Mouse (Mus musculus) kidney, adult 2 months (tissue): ENCODE measurements around the gene Phf8. TPM values are rescaled to one million over a fixed set of nuclear protein-coding genes. Genes with fewer than 3 reads are reported as not detected.
"Not testable (repeated sequence)": the region's sequence is repeated elsewhere in the genome, so short reads cannot be mapped to it uniquely, and the experiment has no call there.

Experiments used
- DNase-seq: peaks from one replicate; pipeline ENCODE4 v3.0.0; 2021
- H3K27ac ChIP-seq: fragments of 200-500 bp; 2 replicates; pipeline ENCODE4 v1.5.1; 2012; ENCODE audit warnings: low read depth, low read length, control low read depth, inconsistent platforms; ENCODE audit not compliant: insufficient read depth
- H3K27me3 ChIP-seq: fragments of 200-500 bp; replicated peaks from 2 replicates; pipeline ENCODE4 v1.6.1; 2012; ENCODE audit warnings: mild to moderate bottlenecking, moderate library complexity, low read length, inconsistent platforms; ENCODE audit not compliant: control insufficient read depth, insufficient read depth
- H3K36me3 ChIP-seq: fragments of 200-500 bp; 2 replicates; pipeline ENCODE4 v1.6.1; 2012; ENCODE audit warnings: mild to moderate bottlenecking, moderate library complexity, low read length, inconsistent platforms; ENCODE audit not compliant: control insufficient read depth, insufficient read depth
- H3K4me1 ChIP-seq: fragments of 200-500 bp; 2 replicates; pipeline ENCODE4 v1.6.1; 2011; ENCODE audit warnings: low read length; ENCODE audit not compliant: control insufficient read depth, insufficient read depth
- H3K4me3 ChIP-seq: fragments of 200-500 bp; 2 replicates; pipeline ENCODE4 v1.5.1; 2011; ENCODE audit warnings: mild to moderate bottlenecking, low read depth, low read length, control low read depth; ENCODE audit not compliant: insufficient read depth
- CTCF ChIP-seq: fragments of 200-500 bp; conservative IDR thresholded peaks from 2 replicates; pipeline ENCODE4 v1.5.1; 2011; ENCODE audit warnings: low read depth, mild to moderate bottlenecking, control low read depth, low read length, moderate library complexity, mixed read lengths; ENCODE audit not compliant: insufficient read depth, insufficient read length
- POLR2A ChIP-seq: fragments of 200-500 bp; IDR thresholded peaks from one replicate; pipeline ENCODE4 v1.6.1; 2011; ENCODE audit warnings: low read depth, low read length, control low read depth
- WGBS: fragments of 180-500 bp; shearing (Covaris S2); methylation state at CpG from one replicate; pipeline ENCODE4 v1.1.7; 2018; 5-methylcytosine and 5-hydroxymethylcytosine counted together
- polyA plus RNA-seq: library from polyadenylated mRNA; depleted of rRNA; stranded (reverse); fragments of >200 nt; gene quantifications from 2 replicates; pipeline ENCODE4 v1.2.3, GENCODE M21; 2012; rRNA removed

Gene Phf8
- polyA plus RNA-seq, result 8.7 and 9.3 TPM in 2 replicates

DNA sequence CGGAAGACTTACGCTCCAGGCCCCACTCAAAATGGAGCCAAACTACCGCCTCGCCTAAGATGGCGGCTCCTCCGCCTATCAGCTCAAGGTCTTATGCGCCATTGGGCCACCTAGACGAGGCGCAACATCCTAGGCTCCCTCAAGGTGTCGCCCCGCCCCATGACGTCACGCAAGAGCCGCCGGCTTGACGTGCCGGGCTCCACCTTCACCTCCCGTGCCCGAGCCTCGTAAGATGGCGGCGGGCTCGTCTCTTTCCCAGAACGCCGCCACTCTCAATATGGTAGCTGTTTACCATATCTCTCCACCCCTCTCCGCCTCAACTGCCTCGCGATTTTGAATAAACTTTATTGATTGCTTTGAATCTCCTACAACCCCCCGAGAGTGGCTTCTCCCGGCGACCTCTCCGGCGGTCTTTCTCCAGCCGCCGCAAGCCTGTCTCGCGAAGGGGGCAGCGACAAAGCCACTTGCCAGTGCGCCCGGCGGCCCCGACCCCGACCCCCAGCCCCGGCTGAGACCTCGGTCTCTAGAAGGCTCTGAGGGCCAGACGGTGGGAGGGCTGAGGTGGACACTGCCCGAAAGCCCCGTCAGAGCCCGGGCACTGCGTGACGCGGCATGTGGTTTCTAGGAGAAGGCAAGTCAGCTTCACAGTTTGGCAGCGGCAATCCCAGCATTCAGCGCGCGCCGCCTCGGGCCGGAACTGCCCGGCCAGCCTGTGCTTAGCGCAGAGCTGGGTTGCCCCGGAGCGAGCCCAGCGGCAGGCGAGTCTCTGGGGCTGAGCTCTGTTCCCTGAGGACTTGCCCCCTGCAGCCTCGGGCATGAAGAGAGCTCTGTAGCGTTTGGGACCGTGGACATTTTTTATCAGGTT lies at the start of gene Phf8:
Phf8 (plus strand) TSS at position 215 of the 865 bp plus-strand sequence.
- Histone ChIP-seq H3K36me3 (no peaks in the 10 kb centered on the region), H3K27me3 (no peaks in the 10 kb centered on the region), H3K4me3 (peak within 1 kb of the TSS; percentile 71), H3K4me1 (peaks cover 3% of the 10 kb centered on the region; the same call in 1 of the 2 replicates), H3K27ac (peak within 1 kb of the TSS; percentile 89)
- TF ChIP-seq CTCF (0 out of 2 replicates have a peak, but pooled peaks have one; percentile 5), POLR2A (peak; percentile 28)
- DNase-seq, result peak; percentile 97
- under 1% methylated on average over 66 of the region's 68 CpGs for WGBS

DNA sequence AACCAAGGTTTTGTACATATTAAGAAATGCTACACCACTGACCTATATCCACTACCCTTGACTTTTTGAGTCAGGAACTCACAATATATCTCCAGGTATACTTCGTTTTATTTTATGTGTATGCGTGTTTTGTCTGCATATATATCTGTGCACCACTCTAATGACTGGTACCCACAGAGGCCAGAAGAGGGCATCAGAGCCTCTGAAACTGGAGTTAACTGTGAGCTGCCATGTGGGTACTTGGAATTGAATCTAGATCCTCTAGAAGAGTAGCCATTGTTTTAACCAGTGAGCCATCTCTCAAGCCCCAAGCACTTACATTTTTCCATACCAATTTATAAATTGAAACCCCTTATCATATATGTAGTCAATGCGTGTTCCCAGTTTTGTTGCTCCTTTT lies 32.3 kb upstream of the Phf8 start:
- no peaks in the 10 kb centered on the region for H3K27me3 ChIP-seq
- H3K36me3 ChIP-seq, result no peaks in the 10 kb centered on the region
- DNase-seq, result no peak
- H3K4me1 ChIP-seq, result no peaks in the 10 kb centered on the region
- WGBS, result 91% methylated on average over 3 of the region's 3 CpGs
- TF ChIP-seq POLR2A (no peak), CTCF (peak; percentile 18; the same call in 1 of the 2 replicates)
- no peak overlapping the region for H3K4me3 ChIP-seq
- no peak overlapping the region for H3K27ac ChIP-seq

DNA sequence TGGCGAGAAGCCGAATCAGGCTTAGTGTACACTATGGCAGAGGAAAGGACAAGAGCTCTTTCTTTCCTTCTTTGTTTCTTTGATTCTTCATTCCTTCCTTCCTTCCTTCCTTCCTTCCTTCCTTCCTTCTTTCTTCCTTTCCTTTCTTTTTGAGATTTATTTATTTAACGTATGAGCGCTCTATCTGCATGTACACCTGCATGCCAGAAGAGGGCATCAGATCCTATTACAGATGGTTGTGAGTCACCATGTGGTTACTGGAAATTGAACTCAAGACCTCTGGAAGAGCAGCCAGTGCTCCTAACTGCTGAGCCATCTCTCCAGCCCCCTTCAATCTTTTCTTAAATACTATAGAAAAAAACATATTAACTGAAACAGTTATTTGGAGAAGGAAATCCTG lies 27.2 kb upstream of the Phf8 start:
- H3K36me3 ChIP-seq, H3K4me1 ChIP-seq, H3K4me3 ChIP-seq, H3K27me3 ChIP-seq, H3K27ac ChIP-seq, DNase-seq: not testable (repeated sequence)
- WGBS, result 97% methylated on average over 4 of the region's 4 CpGs

DNA sequence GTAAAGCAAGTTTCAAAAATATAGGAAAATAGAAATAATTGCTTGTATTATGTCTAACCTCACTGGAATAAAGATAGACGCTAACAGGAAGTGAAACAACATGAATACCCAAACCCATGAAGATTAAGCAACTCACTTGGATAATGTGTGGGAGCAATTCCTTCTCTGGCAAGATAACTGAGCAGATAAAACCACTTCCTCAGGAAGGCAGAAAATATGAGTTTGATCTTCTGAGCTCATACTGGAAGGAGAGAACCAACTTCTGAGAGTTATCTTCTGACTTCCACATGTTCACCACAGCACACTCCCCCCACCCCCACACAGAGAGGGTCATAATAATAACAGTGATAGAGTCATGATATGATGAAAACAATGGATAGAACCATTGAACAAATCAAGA lies 23.9 kb upstream of the Phf8 start:
- H3K36me3 ChIP-seq, result no peaks in the 10 kb centered on the region
- no peaks in the 10 kb centered on the region for H3K4me1 ChIP-seq
- no peaks in the 10 kb centered on the region for H3K27me3 ChIP-seq
- no peak overlapping the region for H3K27ac ChIP-seq
- no peak overlapping the region for H3K4me3 ChIP-seq
- 70% methylated on average over 1 of the region's 1 CpGs for WGBS
- no peak for DNase-seq
- TF ChIP-seq POLR2A (no peak), CTCF (no peak)

DNA sequence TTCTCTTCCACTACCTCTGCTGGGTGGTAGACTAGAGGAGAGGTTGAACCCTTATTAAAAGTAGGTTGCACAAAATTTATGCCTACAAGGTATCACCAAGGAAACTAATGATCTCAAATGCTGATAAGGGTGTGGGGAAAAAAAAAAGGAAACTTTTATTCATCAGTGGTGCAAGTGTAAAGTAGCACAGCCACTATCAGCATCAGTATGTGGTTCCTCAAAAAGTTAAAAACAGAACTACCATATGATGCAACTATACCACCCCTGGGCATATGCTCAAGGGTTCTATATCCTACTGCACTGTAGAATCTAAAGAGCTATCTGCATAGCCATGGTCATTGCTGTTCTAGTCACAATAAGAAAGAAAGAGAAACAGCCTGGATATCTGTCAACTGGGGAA lies 11.9 kb upstream of the Phf8 start:
- Histone ChIP-seq H3K27me3 (no peaks in the 10 kb centered on the region), H3K4me1 (no peaks in the 10 kb centered on the region), H3K36me3 (no peaks in the 10 kb centered on the region), H3K27ac (no peak overlapping the region), H3K4me3 (no peak overlapping the region)
- TF ChIP-seq POLR2A (no peak), CTCF (no peak)
- no peak for DNase-seq

DNA sequence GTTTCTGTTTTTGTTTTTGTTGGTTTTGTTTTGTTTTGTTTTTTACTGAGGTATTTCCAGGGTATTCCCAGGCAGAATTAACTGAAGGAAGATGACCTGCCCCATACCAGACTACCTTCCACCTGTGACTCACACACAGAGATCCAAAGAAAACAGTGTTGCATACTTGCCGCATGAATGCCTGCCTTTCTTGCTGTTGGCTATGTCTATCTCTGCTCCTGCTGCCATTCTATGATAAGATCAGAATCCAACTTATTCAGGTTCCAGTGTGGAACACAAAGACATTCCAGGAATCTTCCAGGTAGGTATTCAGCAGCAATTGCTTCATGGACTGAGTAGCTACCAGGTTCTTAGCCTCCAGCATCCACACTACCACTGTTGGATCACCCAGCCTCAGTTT lies 10.6 kb upstream of the Phf8 start:
- Histone ChIP-seq H3K4me3 (no peak overlapping the region), H3K27me3 (no peaks in the 10 kb centered on the region), H3K36me3 (no peaks in the 10 kb centered on the region), H3K4me1 (no peaks in the 10 kb centered on the region), H3K27ac (no peak overlapping the region)
- no peak for DNase-seq
- no peak for TF ChIP-seq POLR2A
- no peak for TF ChIP-seq CTCF
- WGBS, result 81% methylated on average over 1 of the region's 1 CpGs

DNA sequence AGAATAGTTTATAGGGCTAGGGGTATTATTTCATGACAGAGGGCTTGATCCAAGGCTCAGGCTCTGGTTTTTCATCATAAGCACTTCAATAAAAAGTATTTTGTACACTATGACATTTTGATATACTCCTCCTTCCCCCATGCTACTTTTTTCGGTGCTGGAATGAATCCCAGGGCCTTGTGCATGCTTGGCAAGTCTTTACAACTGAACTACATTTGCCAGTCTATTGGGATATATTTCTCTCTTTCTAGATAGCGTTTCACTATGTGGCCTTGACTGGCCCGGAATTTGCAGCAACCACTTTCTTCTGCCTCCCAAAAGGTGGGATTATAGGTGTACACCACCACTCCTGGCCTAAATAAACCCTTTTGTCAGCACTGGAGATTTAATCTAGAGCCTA lies 7.4 kb upstream of the Phf8 start:
- no peak for TF ChIP-seq POLR2A
- no peak for TF ChIP-seq CTCF
- Histone ChIP-seq H3K36me3 (no peaks in the 10 kb centered on the region), H3K4me3 (no peak overlapping the region), H3K27ac (no peak overlapping the region), H3K27me3 (no peaks in the 10 kb centered on the region), H3K4me1 (no peaks in the 10 kb centered on the region)
- no peak for DNase-seq
- 73% methylated on average over 3 of the region's 3 CpGs for WGBS
